Mouse (Mus musculus): ENCODE results near the gene Hsph1. TPM values are rescaled to one million over a fixed set of nuclear protein-coding genes. Genes with fewer than 3 reads are reported as not detected.

The Hsph1 gene
- polyA plus RNA-seq (2016; fragmentation: Nextera tagmentation; extraction: Ambion mirVana): 95.4 and 120 TPM in 2 replicates

DNA sequence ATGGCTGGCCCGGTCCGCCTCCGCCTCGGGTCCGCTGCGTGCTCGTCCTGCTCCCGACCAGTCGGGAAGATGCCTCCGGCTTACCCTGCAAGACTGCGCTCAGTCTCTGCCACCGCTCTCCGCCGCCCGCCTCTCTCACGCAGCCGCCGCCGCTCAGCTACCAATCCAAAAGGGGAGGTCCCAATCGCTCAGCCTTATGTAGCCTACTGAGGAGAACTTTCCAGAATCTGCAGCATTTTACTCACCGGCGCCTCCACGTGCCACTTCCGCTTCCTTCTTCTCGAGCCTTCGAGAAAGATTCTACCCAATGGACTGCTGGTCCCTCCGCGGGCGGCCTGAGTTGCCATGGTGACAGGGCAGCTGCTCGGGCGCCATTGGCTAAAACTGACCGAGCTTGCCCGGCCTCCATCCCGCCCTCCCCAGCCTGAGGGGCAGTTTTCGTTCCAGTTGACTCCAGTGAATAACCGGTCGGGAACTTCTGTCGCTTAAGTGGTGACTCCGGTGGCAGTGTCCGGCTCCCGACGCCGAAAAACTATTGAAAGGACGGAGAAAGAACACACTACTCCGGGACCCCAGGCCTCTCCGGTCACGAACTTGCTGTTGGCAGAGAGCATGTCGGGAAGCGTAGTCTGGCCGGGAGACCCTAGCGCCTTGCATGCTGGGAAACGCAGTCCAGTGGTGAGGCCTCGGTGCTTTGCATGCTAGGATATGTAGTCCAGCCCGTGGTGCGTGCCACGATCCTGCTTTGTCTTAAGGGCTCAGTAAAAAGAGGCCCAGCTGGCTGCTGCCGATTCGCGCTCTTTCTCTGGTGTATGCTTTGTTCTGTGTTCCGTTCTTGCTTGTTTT lies at the start of gene Hsph1:
Gene Hsph1, minus strand, starts transcription at position 302 of the 846 bp plus-strand sequence.
- Histone ChIP-seq H3K4me1 (replicated peaks) (peaks cover 31% of the 10 kb centered on the region), H3K9me3 (no peaks in the 10 kb centered on the region), H3K27ac (peak within 1 kb of the TSS; percentile 92), H3K27me3 (ENCODE audit: insufficient read depth, poor library complexity, severe bottlenecking) (no peaks in the 10 kb centered on the region), H3K4me3 (peak within 1 kb of the TSS; percentile 76), H3K36me3 (peaks cover 32% of the 10 kb centered on the region)
- DNase-seq (ENCODE audit: low spot score): peak; percentile 99
- WGBS: under 1% methylated on average over 60 of the region's 60 CpGs

DNA sequence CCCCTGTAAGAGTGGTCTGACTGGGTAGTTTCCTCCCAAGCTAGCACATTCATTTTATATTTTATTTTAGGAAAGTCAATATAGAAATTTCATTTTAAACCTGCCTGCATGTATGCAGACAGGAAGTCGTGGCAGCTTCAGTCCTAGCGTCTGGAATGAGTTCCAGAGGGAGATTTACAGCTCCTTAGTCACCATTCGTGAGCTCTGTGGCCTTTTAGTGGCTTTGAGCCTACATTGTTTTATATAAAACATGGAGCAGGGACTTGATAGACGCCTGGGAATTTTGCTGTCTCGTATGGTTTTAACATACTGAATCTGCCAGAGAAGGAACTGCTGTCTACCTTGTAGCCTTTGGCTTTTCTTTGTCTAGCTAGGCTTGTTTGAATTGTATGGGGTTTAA lies 44.8 kb upstream of the Hsph1 start:
- H3K4me3 ChIP-seq: no peak overlapping the region
- H3K4me1 ChIP-seq (replicated peaks): peaks cover 13% of the 10 kb centered on the region
- no peak overlapping the region for H3K27ac ChIP-seq
- 82% methylated on average over 5 of the region's 5 CpGs for WGBS
- H3K9me3 ChIP-seq: no peaks in the 10 kb centered on the region
- no peaks in the 10 kb centered on the region for H3K36me3 ChIP-seq
- DNase-seq (ENCODE audit: low spot score): no peak
- 0 out of 2 replicates have a peak, but pooled peaks cover 3% of the 10 kb centered on the region for H3K27me3 ChIP-seq (ENCODE audit: insufficient read depth, poor library complexity, severe bottlenecking)

DNA sequence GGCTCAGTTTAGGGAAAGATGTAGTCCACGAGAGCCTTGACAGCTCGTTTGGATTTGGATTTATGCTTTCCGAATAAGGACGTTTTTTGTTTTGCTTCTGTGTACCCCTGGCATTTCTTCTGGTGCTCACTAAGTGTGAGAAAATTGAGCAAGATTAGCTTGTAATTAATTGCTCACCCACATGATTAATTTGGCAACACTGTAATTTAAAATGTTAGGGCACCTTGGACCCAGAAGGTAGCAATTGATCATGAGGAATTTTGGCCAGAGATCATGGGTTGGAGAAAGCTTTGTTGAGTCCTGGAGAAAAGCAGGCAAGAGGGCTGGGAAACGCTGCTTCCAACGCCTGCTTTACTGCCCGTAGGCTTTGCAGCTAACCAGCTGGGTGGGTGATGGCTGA lies 43.7 kb upstream of the Hsph1 start:
- no peaks in the 10 kb centered on the region for H3K36me3 ChIP-seq
- peaks cover 13% of the 10 kb centered on the region for H3K4me1 ChIP-seq (replicated peaks)
- 0 out of 2 replicates have a peak, but pooled peaks cover 3% of the 10 kb centered on the region for H3K27me3 ChIP-seq (ENCODE audit: insufficient read depth, poor library complexity, severe bottlenecking)
- no peak overlapping the region for H3K27ac ChIP-seq
- DNase-seq (ENCODE audit: low spot score): no peak
- H3K9me3 ChIP-seq: no peaks in the 10 kb centered on the region
- WGBS: 76% methylated on average over 7 of the region's 7 CpGs
- H3K4me3 ChIP-seq: no peak overlapping the region

DNA sequence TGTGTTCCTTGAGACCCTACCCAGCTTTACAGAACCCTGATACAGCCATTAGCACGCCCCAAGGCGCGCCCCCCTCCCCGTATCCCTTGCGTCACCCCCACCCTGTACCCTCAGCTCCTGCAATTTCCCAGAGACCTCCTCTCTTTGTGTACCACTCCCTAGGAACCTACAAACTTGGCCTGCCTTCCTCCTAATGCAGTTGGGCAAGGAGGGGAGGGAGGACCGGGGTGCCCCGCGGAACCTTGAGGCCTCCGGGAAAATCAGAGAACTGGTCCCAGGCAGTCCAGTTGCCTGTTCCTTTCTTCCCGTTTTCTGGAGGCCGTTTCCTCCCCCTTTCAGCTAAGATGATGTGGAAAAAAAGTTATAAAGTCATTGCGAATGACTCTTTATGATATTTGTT lies 43.2 kb upstream of the Hsph1 start:
- DNase-seq (ENCODE audit: low spot score): peak; percentile 30
- no peaks in the 10 kb centered on the region for H3K36me3 ChIP-seq
- peak overlapping the region; percentile 79 for H3K4me3 ChIP-seq
- WGBS: 7% methylated on average over 12 of the region's 12 CpGs
- no peaks in the 10 kb centered on the region for H3K9me3 ChIP-seq
- peak overlapping the region; percentile 98 for H3K27ac ChIP-seq
- H3K4me1 ChIP-seq (replicated peaks): peaks cover 13% of the 10 kb centered on the region
- H3K27me3 ChIP-seq (ENCODE audit: insufficient read depth, poor library complexity, severe bottlenecking): 0 out of 2 replicates have a peak, but pooled peaks cover 3% of the 10 kb centered on the region

DNA sequence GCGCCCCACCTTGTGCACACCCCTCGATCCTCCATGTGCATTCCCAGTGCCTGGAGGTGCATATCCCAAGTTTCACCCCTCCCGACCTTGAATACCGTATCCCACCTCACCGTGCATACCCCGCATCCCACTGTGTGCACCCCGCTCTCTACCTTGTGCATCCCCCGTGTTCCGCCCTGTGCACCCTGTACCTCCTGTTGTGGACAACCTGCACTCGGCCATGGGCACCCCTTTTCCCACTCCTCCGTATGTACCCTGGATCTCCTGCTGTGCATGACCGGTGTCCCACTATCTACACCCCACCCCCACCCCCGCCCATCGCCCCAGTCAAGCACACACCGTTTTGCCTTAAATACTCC lies 42.8 kb upstream of the Hsph1 start:
- 1% methylated on average over 15 of the region's 15 CpGs for WGBS
- DNase-seq (ENCODE audit: low spot score): no peak

DNA sequence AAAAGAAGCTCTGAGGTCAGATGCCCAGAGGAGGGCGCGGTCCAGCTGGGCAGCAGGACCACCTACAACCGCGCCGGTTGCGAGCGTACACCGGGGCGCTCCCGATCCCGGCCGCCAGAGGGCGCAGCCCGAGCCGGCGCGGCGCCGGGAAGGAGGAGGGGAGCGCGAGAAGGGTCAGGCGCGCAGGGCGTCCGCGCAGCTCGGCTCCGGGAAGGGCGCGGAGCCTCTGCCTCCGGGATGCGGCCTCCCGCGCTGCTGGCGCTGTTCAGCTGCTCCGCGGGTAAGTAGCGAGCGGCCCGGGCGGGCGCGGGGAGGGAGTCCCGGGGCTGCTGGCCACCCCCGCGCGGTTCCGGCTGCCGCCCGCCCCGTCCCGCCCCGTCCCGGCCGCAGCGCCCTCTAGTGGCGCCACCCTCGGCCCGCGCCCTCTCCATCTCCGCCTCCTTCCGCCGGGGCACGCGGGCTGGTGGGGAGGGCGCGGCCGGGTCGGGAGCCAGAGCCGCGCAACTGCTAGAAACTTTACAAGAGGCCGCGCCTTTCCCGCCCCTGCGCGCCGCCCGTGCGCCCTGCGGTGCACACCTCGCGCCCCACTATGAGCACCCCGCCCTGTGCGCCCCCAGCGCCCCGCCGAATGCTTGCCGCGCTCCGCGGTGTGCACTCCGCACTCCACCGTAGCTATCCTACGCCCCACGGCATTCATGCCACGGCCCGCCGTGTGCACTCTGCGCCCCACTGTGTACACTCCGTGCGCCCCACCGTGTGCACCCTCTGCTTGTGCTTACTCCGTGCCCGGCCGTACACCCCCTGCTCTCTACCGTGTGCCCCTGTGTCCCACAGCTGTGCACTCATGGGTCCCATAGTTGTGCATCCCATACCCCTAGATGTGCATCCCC lies 42.2 kb upstream of the Hsph1 start, which contains the start of gene B3glct:
Gene B3glct, plus strand, starts transcription at position 131 of the 890 bp plus-strand sequence.
- WGBS: under 1% methylated on average over 106 of the region's 106 CpGs
- DNase-seq (ENCODE audit: low spot score): peak; percentile 88
- H3K27me3 ChIP-seq (ENCODE audit: insufficient read depth, poor library complexity, severe bottlenecking): 0 out of 2 replicates have a peak, but pooled peaks cover 3% of the 10 kb centered on the region

More for the DNA sequence above, 42.8 kb upstream of the Hsph1 start:
- Histone ChIP-seq H3K4me3 (peak overlapping the region; percentile 79), H3K27ac (peak overlapping the region; percentile 98), H3K4me1 (replicated peaks) (peaks cover 13% of the 10 kb centered on the region), H3K9me3 (no peaks in the 10 kb centered on the region), H3K36me3 (no peaks in the 10 kb centered on the region), H3K27me3 (ENCODE audit: insufficient read depth, poor library complexity, severe bottlenecking) (0 out of 2 replicates have a peak, but pooled peaks cover 3% of the 10 kb centered on the region)

DNA sequence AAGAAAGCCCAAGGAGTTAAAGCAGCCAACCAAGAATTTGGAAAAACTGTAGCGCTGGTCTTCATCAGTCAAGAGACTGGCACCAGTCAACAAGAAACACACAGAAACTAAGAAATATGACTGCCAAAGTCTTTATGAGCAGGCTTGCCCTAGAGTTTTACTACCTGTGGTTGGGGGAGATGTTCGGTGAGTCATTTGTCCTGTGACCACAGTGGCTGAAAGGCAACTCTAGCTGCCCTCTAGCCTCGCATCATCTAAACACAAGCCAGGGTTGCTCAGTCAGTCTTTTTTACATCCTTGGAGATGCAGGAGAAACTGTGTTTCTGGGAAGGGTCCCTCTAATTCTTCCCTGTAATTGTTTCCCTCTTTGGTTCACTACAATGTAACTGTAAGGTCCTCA lies 41.0 kb upstream of the Hsph1 start:
- 93% methylated on average over 3 of the region's 3 CpGs for WGBS
- H3K4me3 ChIP-seq: no peak overlapping the region
- H3K36me3 ChIP-seq: no peaks in the 10 kb centered on the region
- no peaks in the 10 kb centered on the region for H3K9me3 ChIP-seq
- H3K27me3 ChIP-seq (ENCODE audit: insufficient read depth, poor library complexity, severe bottlenecking): 0 out of 2 replicates have a peak, but pooled peaks cover 3% of the 10 kb centered on the region
- H3K4me1 ChIP-seq (replicated peaks): peaks cover 13% of the 10 kb centered on the region
- no peak for DNase-seq (ENCODE audit: low spot score)
- H3K27ac ChIP-seq: no peak overlapping the region

More for the DNA sequence above, 42.2 kb upstream of the Hsph1 start, which contains the start of gene B3glct:
- Histone ChIP-seq H3K27ac (peak within 1 kb of the TSS; percentile 98), H3K4me3 (peak within 1 kb of the TSS; percentile 79), H3K36me3 (no peaks in the 10 kb centered on the region), H3K9me3 (no peaks in the 10 kb centered on the region), H3K4me1 (replicated peaks) (peaks cover 13% of the 10 kb centered on the region)

DNA sequence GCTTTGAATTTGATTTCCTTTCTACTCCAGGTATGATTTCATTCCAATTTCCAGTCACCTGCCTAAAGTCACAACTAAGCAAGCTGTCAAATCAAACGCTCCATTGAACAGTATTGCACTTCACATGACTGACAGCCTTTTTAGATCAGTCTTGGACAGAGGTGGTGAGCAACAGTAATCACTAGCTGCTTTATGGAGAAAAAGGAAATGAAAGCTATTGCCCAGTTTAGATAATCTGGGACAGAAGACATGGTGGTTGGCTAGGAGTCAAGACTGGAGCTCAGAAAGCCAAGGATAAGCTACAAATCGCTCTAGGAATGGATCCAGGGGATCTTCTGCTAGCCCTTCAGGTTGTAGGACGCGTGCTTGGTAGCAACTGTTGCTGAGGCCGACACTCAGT lies 27.2 kb upstream of the Hsph1 start:
- Histone ChIP-seq H3K9me3 (peaks cover 5% of the 10 kb centered on the region; the same call in 1 of the 2 replicates), H3K27me3 (ENCODE audit: insufficient read depth, poor library complexity, severe bottlenecking) (no peaks in the 10 kb centered on the region), H3K36me3 (no peaks in the 10 kb centered on the region), H3K27ac (no peak overlapping the region), H3K4me1 (replicated peaks) (0 out of 2 replicates have a peak, but pooled peaks cover 9% of the 10 kb centered on the region), H3K4me3 (no peak overlapping the region)
- DNase-seq (ENCODE audit: low spot score): no peak
- WGBS: 80% methylated on average over 5 of the region's 5 CpGs

DNA sequence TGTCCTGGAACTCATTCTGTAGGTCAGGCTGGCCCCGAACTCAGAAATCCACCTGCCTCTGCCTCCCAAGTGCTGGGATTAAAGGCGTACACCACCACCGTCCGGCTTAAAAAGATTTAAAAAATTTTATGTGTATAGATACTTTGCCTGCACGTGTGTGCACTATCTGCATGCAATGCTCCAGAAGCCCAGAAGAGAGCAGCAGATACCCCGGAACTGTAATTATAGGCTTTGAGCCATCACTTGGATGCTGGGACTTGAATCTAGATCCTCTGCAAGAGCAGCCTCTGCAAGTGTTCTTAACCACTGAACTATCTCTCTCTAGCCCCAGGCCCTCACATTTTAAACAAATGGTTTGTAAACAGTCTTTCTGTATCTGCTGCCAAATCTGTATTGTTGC lies 26.8 kb upstream of the Hsph1 start:
- Histone ChIP-seq H3K27me3 (ENCODE audit: insufficient read depth, poor library complexity, severe bottlenecking) (no peaks in the 10 kb centered on the region), H3K9me3 (peaks cover 5% of the 10 kb centered on the region; the same call in 1 of the 2 replicates), H3K4me3 (no peak overlapping the region), H3K36me3 (no peaks in the 10 kb centered on the region), H3K4me1 (replicated peaks) (0 out of 2 replicates have a peak, but pooled peaks cover 10% of the 10 kb centered on the region), H3K27ac (no peak overlapping the region)
- WGBS: 91% methylated on average over 6 of the region's 6 CpGs
- no peak for DNase-seq (ENCODE audit: low spot score)

DNA sequence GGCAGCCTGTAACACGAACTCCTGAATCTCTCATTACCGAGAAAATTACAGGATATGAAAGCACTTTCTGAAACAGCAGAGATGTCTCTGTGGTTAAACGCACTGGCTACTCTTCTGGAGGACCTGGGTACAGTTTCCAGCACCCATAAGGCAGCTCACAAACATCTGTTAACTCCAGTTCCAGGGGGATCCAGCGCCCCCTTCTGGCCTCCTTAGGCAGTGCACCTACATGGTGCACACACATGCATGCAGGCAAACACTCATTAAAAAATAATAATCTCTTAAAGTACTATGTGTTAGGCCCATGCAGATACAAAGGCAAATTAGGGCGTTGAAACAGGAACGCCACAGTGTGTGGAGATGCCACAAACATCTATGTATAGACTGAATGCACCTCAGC lies 25.3 kb upstream of the Hsph1 start:
- H3K27me3 ChIP-seq (ENCODE audit: insufficient read depth, poor library complexity, severe bottlenecking): no peaks in the 10 kb centered on the region
- WGBS: 91% methylated on average over 6 of the region's 6 CpGs
- peaks cover 5% of the 10 kb centered on the region; the same call in 1 of the 2 replicates for H3K9me3 ChIP-seq
- H3K4me1 ChIP-seq (replicated peaks): 0 out of 2 replicates have a peak, but pooled peaks cover 10% of the 10 kb centered on the region
- no peaks in the 10 kb centered on the region for H3K36me3 ChIP-seq
- no peak for DNase-seq (ENCODE audit: low spot score)
- no peak overlapping the region for H3K27ac ChIP-seq
- no peak overlapping the region for H3K4me3 ChIP-seq

DNA sequence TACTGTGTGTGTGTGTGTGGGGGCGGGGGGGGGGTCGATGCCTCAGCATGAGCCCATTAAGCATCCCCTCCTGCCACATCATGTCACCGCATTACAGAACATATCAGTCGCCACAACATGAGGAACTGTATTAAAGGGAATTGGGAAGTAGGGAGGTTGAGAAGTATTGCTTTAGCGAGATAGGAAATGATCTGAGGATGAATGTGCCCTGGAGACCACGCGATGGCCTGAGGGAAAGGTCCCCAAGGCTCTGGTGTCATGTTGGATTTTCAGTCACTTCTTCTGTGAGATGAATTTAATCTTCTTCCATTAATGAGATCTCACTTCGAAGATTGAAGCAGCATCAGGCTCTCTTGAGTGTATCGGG lies 23.2 kb upstream of the Hsph1 start:
- Histone ChIP-seq H3K36me3 (no peaks in the 10 kb centered on the region), H3K4me1 (replicated peaks) (0 out of 2 replicates have a peak, but pooled peaks cover 10% of the 10 kb centered on the region), H3K27ac (no peak overlapping the region), H3K4me3 (no peak overlapping the region), H3K27me3 (ENCODE audit: insufficient read depth, poor library complexity, severe bottlenecking) (no peaks in the 10 kb centered on the region), H3K9me3 (peaks cover 5% of the 10 kb centered on the region; the same call in 1 of the 2 replicates)
- DNase-seq (ENCODE audit: low spot score): no peak
- 71% methylated on average over 9 of the region's 9 CpGs for WGBS

DNA sequence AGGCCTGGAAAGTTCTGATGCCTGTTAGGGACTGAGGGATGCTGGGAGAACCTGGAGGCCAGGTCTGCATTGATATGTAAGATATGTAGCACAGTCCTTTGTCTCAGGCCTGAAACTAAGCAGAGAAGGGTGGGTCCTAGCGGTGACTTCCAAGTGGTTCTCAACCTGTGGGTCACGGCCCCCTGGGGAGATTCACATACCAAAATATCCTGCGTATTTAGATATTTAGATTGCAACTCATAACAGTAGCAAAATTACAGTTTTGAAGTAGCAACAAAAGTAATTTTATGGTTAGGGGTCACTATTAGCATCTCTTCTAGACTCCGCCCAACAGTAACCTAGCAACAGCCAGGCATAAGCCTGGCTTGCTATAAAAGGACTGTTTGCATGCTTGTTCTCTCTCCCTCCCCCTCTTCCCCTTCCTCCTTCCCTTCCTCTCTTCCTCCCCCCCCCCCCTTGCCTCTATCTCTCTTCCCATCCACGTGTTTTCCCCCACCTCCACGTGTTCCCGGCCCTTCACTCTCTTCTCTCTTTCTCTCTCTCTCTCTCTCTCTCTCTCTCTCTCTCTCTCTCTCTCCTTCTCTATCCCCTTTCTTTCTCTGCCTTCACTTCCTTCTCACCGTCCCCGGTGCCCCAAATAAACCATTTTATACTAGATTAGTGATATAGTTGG lies 22.7 kb upstream of the Hsph1 start:
- WGBS: 69% methylated on average over 9 of the region's 9 CpGs

More for the DNA sequence above, 22.7 kb upstream of the Hsph1 start:
- no peak for DNase-seq (ENCODE audit: low spot score)
- Histone ChIP-seq H3K4me1 (replicated peaks) (0 out of 2 replicates have a peak, but pooled peaks cover 10% of the 10 kb centered on the region), H3K27ac (no peak overlapping the region), H3K4me3 (no peak overlapping the region), H3K9me3 (peaks cover 5% of the 10 kb centered on the region; the same call in 1 of the 2 replicates), H3K27me3 (ENCODE audit: insufficient read depth, poor library complexity, severe bottlenecking) (no peaks in the 10 kb centered on the region), H3K36me3 (no peaks in the 10 kb centered on the region)

Measured in hindbrain, embryonic 10.5 days (tissue).